Mouse (Mus musculus) MEL (cell line): ENCODE measurements around the gene Elovl1.

Experiments used
- CTCF ChIP-seq, 3 experiments: IDR thresholded peaks in 2 of 3; conservative IDR thresholded peaks in 1 of 3; 2 replicates each; pipeline ENCODE4 v1.5.1; 2011 to 2012; ENCODE audit warnings: low read length in 3 of 3, low read depth in 2 of 3, mild to moderate bottlenecking in 2 of 3, improper control_type of control experiment in 1 of 3, inconsistent platforms in 1 of 3, mixed read lengths in 1 of 3, moderate library complexity in 1 of 3; ENCODE audit not compliant: control insufficient read depth in 1 of 3, insufficient read depth in 1 of 3, poor library complexity in 1 of 3, severe bottlenecking in 1 of 3
- ELF1 ChIP-seq: IDR thresholded peaks from 2 replicates; pipeline ENCODE4 v1.6.1; 2014; ENCODE audit warnings: low read depth, mild to moderate bottlenecking, inconsistent platforms, low read length, improper control_type of control experiment, moderate library complexity
- EP300 ChIP-seq, 2 experiments: IDR thresholded peaks; 2 replicates each; pipeline ENCODE4 v1.6.1; 2011; ENCODE audit warnings: improper control_type of control experiment in 2 of 2, low read length in 2 of 2, low read depth in 1 of 2, mild to moderate bottlenecking in 1 of 2
- ETS1 ChIP-seq: IDR thresholded peaks from 2 replicates; pipeline ENCODE4 v1.6.1; 2012; ENCODE audit warnings: low read depth, mild to moderate bottlenecking, inconsistent platforms, low read length, improper control_type of control experiment, moderate library complexity
- GABPA ChIP-seq: IDR thresholded peaks from 2 replicates; pipeline ENCODE4 v1.6.1; 2012; ENCODE audit warnings: low read depth, mild to moderate bottlenecking, inconsistent platforms, low read length, improper control_type of control experiment, moderate library complexity
- KAT2A ChIP-seq: conservative IDR thresholded peaks from 2 replicates; pipeline ENCODE4 v1.6.1; 2012; ENCODE audit warnings: low read depth, low read length, improper control_type of control experiment, inconsistent platforms
- MAFK ChIP-seq: IDR thresholded peaks from 2 replicates; pipeline ENCODE4 v1.6.1; 2011; ENCODE audit warnings: low read depth, mild to moderate bottlenecking, low read length, improper control_type of control experiment, borderline replicate concordance
- MYB ChIP-seq: IDR thresholded peaks from 2 replicates; pipeline ENCODE4 v1.6.1; 2011; ENCODE audit warnings: mild to moderate bottlenecking, low read depth, low read length, improper control_type of control experiment
- MYC ChIP-seq: IDR thresholded peaks from 2 replicates; pipeline ENCODE4 v1.6.1; 2011; ENCODE audit warnings: low read depth, mild to moderate bottlenecking, low read length, improper control_type of control experiment, moderate library complexity
- POLR2A ChIP-seq, 2 experiments: IDR thresholded peaks; 2 replicates each; pipeline ENCODE4 v1.6.1; 2011 to 2012; ENCODE audit warnings: low read length in 2 of 2, mild to moderate bottlenecking in 2 of 2, control low read depth in 1 of 2, improper control_type of control experiment in 1 of 2, low read depth in 1 of 2, moderate library complexity in 1 of 2; ENCODE audit not compliant: control insufficient read depth in 1 of 2, insufficient read depth in 1 of 2, poor library complexity in 1 of 2
- USF2 ChIP-seq, 2 experiments: IDR thresholded peaks; 2 replicates each; pipeline ENCODE4 v1.6.1; 2011 to 2012; ENCODE audit warnings: improper control_type of control experiment in 2 of 2, low read length in 2 of 2, borderline replicate concordance in 1 of 2, inconsistent platforms in 1 of 2, low read depth in 1 of 2, mild to moderate bottlenecking in 1 of 2; ENCODE audit not compliant: insufficient read depth in 1 of 2
- ZMIZ1 ChIP-seq: IDR thresholded peaks from 2 replicates; pipeline ENCODE4 v1.6.1; 2012; ENCODE audit warnings: low read depth, mild to moderate bottlenecking, inconsistent platforms, low read length, improper control_type of control experiment, moderate library complexity
- ZNF384 ChIP-seq: IDR thresholded peaks from 2 replicates; pipeline ENCODE4 v1.6.1; 2012; ENCODE audit warnings: low read depth, mild to moderate bottlenecking, inconsistent platforms, low read length, improper control_type of control experiment

GRCm38 (mm10) chr4:118464956-118465355 lies 37.1 kb downstream of the Elovl1 start:
- TF ChIP-seq CTCF (IDR thresholded peaks at IDR 0.05 in 2 of 3, conservative IDR thresholded peaks at IDR 0.05 in 1 of 3; ENCODE audit: control insufficient read depth in 1 of 3, insufficient read depth in 1 of 3, low read depth in 2 of 3, low read length in 3 of 3, poor library complexity in 1 of 3, severe bottlenecking in 1 of 3) = no peak
- no peak for TF ChIP-seq MAFK
- TF ChIP-seq KAT2A = no peak
- no peak for TF ChIP-seq MYB
- TF ChIP-seq ZMIZ1 = no peak
- TF ChIP-seq EP300 (IDR thresholded peaks at IDR 0.05; ENCODE audit: low read depth in 1 of 2, low read length in 2 of 2) = no peak
- no peak for TF ChIP-seq POLR2A (IDR thresholded peaks at IDR 0.05; ENCODE audit: control insufficient read depth in 1 of 2, insufficient read depth in 1 of 2, low read depth in 1 of 2, low read length in 2 of 2, poor library complexity in 1 of 2)
- no peak for TF ChIP-seq ELF1
- TF ChIP-seq MYC = no peak
- no peak for TF ChIP-seq ZNF384
- TF ChIP-seq USF2 (IDR thresholded peaks at IDR 0.05; ENCODE audit: borderline replicate concordance in 1 of 2, insufficient read depth in 1 of 2, low read depth in 1 of 2, low read length in 2 of 2) = no peak
- TF ChIP-seq ETS1 = no peak
- TF ChIP-seq GABPA = no peak
